Mouse (Mus musculus): ENCODE measurements at regions not wholly inside any gene's neighbourhood (a gene's known extent, or its start where the extent isn't known, plus 50 kb on each side); places are given as distances from the start of the nearest gene placed in this dataset.

DNA sequence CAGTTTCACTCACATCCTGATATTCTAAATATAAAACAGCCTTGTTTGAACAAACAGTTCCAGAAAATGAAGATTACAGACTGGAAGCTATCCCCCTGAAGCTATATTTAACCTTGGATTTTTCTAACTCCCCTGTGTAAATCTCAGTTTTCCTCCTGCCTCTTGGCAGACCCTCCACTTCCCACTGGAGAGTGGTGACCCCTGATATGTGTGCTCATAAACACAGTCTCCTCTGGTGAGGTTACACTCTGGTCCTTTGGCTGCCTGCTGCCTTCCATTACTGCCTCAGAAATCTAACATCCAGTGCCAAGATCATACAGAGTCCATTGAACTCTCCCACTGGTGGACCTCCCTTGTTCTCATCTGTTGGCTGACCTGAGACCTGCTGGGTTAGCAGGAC lies 610.8 kb downstream of the Hs3st4 start:
- no peaks in the 10 kb centered on the region for H3K36me3 ChIP-seq
- H3K27ac ChIP-seq: no peak overlapping the region
- no peaks in the 10 kb centered on the region for H3K9me3 ChIP-seq

DNA sequence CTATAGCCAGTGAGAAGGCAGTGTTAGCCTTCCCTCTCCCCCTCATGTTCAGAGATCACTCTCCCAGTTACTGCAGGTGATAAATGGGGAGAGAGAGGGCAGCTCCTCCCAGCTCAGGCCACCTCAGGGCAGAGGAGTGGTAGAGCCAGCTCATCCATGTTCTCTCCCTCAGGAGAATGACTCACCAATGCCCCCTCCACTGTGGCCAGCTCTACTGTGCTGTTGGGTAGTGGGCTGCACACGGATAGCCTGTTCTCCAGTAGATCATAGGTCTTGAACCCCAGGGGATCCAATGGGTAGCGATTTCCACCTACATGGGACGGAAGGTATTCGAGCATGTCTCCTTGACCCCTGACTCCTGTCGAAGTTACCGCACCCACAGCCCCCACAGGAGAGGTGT lies 618.1 kb downstream of the Hs3st4 start:
- WGBS: 91% methylated on average over 6 of the region's 6 CpGs
- ATAC-seq: no peak
- H3K4me3 ChIP-seq (replicated peaks): no peak overlapping the region

More for the DNA sequence above, 610.8 kb downstream of the Hs3st4 start:
- Histone ChIP-seq H3K4me1 (replicated peaks) (no peaks in the 10 kb centered on the region), H3K4me2 (replicated peaks) (no peak overlapping the region), H3K9ac (replicated peaks) (no peak overlapping the region), H3K4me3 (replicated peaks) (no peak overlapping the region), H3K27me3 (no peaks in the 10 kb centered on the region)
- ATAC-seq: no peak

DNA sequence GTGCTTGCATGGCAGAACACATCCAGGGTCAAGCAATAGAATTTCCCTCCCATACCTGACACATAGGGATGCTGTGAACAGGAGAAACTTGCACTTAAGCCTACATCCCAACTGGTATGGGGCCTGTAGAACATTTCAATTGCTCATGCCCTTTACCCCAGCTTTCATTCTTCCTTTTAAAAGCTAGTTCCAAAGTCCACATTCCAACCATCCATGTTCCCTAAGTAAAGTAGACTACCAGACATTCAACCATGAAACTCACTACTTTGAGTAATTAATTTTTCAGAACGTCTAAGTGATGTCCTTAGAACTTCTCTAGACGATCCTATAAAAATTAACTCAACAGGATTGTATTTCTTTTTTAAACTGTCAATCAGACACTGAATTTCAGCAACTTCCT lies 621.9 kb downstream of the Hs3st4 start:
- Histone ChIP-seq H3K4me3 (replicated peaks) (no peak overlapping the region), H3K4me1 (replicated peaks) (no peaks in the 10 kb centered on the region), H3K27me3 (no peaks in the 10 kb centered on the region), H3K9me3 (no peaks in the 10 kb centered on the region), H3K36me3 (no peaks in the 10 kb centered on the region), H3K9ac (replicated peaks) (no peak overlapping the region), H3K4me2 (replicated peaks) (no peak overlapping the region), H3K27ac (no peak overlapping the region)
- WGBS: 83% methylated on average over 2 of the region's 2 CpGs
- no peak for ATAC-seq

More for the DNA sequence above, 618.1 kb downstream of the Hs3st4 start:
- no peaks in the 10 kb centered on the region for H3K9me3 ChIP-seq
- H3K9ac ChIP-seq (replicated peaks): no peak overlapping the region
- H3K4me1 ChIP-seq (replicated peaks): no peaks in the 10 kb centered on the region
- H3K4me2 ChIP-seq (replicated peaks): no peak overlapping the region
- H3K36me3 ChIP-seq: no peaks in the 10 kb centered on the region
- no peak overlapping the region for H3K27ac ChIP-seq
- no peaks in the 10 kb centered on the region for H3K27me3 ChIP-seq

DNA sequence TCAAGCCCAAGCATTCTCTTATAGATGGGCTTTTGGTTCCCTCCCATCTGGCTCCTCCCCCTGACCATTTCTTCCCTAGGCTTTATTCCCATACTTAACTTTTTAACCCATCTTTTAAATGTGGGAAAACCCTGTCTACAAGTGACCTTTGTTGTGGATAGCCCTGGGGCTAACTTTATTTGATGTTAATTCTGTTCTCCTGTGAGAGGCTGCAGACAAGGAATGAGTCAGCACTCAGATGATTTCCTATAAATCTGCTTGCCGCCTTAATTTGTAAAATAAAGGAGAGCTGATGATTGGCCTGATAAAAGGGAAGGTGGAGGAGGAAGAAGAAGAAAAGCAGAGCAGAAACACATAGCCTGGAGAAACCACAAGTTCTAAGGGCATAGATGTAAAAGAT lies 623.3 kb downstream of the Hs3st4 start:
- Histone ChIP-seq H3K4me3 (replicated peaks) (no peak overlapping the region), H3K36me3 (no peaks in the 10 kb centered on the region), H3K9me3 (no peaks in the 10 kb centered on the region), H3K27ac (no peak overlapping the region), H3K4me1 (replicated peaks) (no peaks in the 10 kb centered on the region), H3K4me2 (replicated peaks) (no peak overlapping the region), H3K9ac (replicated peaks) (no peak overlapping the region), H3K27me3 (no peaks in the 10 kb centered on the region)
- no peak for ATAC-seq
- WGBS: 80% methylated on average over 1 of the region's 1 CpGs

DNA sequence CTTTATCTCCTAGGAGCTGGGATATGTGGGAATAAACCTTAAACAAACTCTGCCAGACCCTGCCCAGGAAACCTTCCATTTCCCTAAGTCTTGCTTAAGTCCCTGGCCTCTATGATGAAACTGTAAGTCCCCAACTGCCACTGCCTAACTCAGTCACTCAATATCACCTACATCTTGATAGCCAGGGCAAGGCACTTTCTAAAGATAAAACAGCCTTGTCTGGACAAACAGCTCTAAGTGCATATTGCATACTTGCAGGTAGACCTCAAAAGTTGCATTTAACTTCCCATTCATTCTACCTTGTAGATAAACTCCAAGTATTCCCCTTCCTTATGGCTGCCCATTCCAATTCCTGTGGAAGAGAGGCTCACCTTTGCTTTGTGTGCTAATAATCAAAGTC lies 624.4 kb downstream of the Hs3st4 start:
- Histone ChIP-seq H3K4me3 (replicated peaks) (no peak overlapping the region), H3K27me3 (no peaks in the 10 kb centered on the region), H3K9ac (replicated peaks) (no peak overlapping the region), H3K27ac (no peak overlapping the region), H3K4me1 (replicated peaks) (no peaks in the 10 kb centered on the region), H3K9me3 (no peaks in the 10 kb centered on the region), H3K4me2 (replicated peaks) (no peak overlapping the region), H3K36me3 (no peaks in the 10 kb centered on the region)
- no peak for ATAC-seq

DNA sequence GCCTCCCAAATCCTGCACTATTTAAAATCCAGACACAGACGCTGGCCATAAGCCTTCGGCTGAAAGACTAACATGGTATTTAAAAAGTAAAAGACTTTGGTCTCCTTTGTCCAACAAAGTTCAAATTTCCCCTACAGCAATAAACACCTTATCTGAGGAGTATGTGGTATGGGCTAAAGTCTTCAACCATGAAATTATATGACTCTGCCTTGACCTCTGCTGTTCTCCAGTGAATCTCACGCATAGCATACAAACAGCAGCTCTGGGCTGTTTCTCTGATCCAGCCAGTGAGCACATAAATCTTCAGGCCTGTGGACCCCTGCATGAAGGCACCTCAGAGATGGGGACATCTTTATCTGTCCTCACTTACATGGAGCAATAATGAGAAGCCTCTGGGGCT lies 627.8 kb downstream of the Hs3st4 start:
- WGBS: 92% methylated on average over 3 of the region's 3 CpGs
- H3K27me3 ChIP-seq: no peaks in the 10 kb centered on the region
- no peak for ATAC-seq
- H3K4me2 ChIP-seq (replicated peaks): no peak overlapping the region
- no peaks in the 10 kb centered on the region for H3K9me3 ChIP-seq
- H3K4me3 ChIP-seq (replicated peaks): no peak overlapping the region
- no peak overlapping the region for H3K9ac ChIP-seq (replicated peaks)
- no peaks in the 10 kb centered on the region for H3K36me3 ChIP-seq
- H3K4me1 ChIP-seq (replicated peaks): no peaks in the 10 kb centered on the region
- no peak overlapping the region for H3K27ac ChIP-seq

DNA sequence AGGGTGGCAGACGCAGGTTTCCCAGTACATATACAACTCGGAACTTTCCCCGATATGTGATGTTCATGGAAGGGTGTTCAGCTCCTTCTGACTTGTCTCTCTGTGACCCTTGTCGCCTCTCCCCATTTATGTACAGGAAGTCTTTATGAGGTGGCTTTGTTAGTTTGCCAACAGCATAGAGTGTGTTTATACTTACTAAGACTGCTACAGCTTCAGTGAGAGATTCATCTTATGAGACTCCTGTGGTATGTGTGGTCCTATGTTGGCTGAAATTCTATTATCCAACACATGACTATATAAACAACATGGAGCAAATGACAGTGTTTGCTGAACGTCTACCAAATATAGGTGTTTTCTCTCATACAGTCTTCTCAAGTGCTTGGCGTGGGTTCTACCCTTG lies 664.5 kb downstream of the Hs3st4 start:
- no peak for ATAC-seq
- Histone ChIP-seq H3K9me3 (no peaks in the 10 kb centered on the region), H3K27ac (no peak overlapping the region), H3K27me3 (no peaks in the 10 kb centered on the region), H3K36me3 (no peaks in the 10 kb centered on the region), H3K9ac (replicated peaks) (no peak overlapping the region), H3K4me1 (replicated peaks) (peaks cover 4% of the 10 kb centered on the region; the same call in 1 of the 2 replicates), H3K4me3 (replicated peaks) (no peak overlapping the region), H3K4me2 (replicated peaks) (no peak overlapping the region)
- WGBS: 92% methylated on average over 6 of the region's 6 CpGs

DNA sequence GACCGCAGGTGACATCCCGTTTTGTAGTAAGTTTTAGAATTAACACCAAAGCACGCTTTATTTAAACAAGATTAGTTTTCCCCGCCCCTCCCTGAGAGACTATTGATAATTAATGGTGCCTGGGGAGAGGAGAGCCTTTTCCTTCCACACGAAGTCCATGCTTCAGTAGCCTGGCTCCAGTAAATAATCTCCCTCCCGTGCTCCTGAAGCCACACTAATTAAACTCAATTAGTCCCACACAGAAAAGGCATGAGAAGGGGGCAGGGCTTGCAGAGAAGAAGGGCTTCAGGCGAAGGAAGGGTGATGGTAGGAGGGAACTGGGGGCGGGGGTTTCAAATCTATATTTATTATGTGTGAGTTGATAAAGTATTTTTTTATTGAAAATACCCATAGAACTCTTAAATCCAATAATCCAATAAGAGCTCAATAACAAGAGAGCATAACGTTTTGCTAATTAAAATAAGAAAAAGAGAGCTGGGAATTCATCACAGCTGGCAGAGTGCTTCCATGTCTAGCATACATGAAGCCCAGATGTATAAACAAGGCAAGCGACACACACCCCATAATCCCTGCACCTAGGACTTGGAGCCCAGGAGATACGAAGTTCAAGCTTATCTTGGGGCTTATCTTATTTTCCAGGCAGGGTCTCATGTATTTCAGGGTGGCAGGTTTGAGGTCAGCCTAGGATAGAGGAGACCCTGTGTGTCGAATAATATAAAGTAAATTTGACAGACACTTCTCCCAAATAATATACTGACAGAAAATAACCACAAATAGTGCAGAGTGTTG lies 684.7 kb downstream of the Hs3st4 start:
- no peak overlapping the region for H3K4me2 ChIP-seq (replicated peaks)
- H3K4me1 ChIP-seq (replicated peaks): peaks cover 14% of the 10 kb centered on the region; the same call in 1 of the 2 replicates
- peak; percentile 56; the same call in 1 of the 2 replicates for ATAC-seq
- no peak overlapping the region for H3K9ac ChIP-seq (replicated peaks)
- H3K36me3 ChIP-seq: no peaks in the 10 kb centered on the region
- no peaks in the 10 kb centered on the region for H3K9me3 ChIP-seq
- H3K4me3 ChIP-seq (replicated peaks): no peak overlapping the region
- no peaks in the 10 kb centered on the region for H3K27me3 ChIP-seq
- 19% methylated on average over 12 of the region's 12 CpGs for WGBS
- no peak overlapping the region for H3K27ac ChIP-seq

DNA sequence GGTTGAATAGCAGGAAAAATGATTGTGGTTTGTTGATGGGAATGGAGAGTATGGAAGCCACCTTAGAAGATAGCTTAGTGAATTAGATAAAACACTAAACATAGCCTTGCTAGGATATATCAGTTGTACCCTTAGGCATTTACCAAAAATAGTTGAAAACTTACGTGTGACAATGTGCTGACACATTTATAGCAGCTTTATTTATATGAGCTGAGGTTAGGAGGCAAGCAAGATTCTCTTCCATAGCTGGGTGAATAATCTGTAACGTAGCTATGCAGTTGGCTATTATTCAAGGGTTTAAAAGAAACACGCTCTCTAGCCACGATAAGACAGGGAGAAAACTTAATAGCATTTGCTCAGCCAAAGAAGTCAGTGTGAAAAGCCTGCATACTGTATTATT lies 685.4 kb downstream of the Hs3st4 start:
- Histone ChIP-seq H3K4me3 (replicated peaks) (no peak overlapping the region), H3K27me3 (no peaks in the 10 kb centered on the region), H3K4me2 (replicated peaks) (no peak overlapping the region), H3K9ac (replicated peaks) (no peak overlapping the region), H3K9me3 (no peaks in the 10 kb centered on the region), H3K4me1 (replicated peaks) (peaks cover 14% of the 10 kb centered on the region; the same call in 1 of the 2 replicates), H3K36me3 (no peaks in the 10 kb centered on the region), H3K27ac (no peak overlapping the region)
- no peak for ATAC-seq
- 43% methylated on average over 4 of the region's 4 CpGs for WGBS

DNA sequence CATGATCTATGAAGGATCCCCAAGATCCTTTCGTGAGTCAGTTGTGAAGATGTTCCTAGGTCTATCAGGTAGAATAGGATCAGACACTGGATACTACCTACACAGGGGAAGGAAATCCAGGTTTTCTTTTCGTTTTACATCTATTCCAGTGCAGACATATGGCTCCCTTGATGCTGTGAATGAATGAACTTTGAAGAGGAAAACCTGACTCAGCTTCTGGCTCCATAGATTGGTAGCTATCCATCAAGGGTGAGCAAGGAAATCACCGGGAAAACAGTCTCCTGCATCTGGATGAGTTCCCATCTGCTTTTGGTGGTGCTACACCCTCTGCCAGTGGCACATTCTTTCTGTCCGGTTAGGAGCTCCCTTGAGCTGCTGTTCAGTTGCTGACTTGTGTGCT lies 687.8 kb downstream of the Hs3st4 start:
- Histone ChIP-seq H3K9me3 (no peaks in the 10 kb centered on the region), H3K4me3 (replicated peaks) (no peak overlapping the region), H3K4me2 (replicated peaks) (no peak overlapping the region), H3K27ac (no peak overlapping the region), H3K27me3 (no peaks in the 10 kb centered on the region), H3K9ac (replicated peaks) (no peak overlapping the region), H3K4me1 (replicated peaks) (peaks cover 14% of the 10 kb centered on the region; the same call in 1 of the 2 replicates), H3K36me3 (no peaks in the 10 kb centered on the region)
- ATAC-seq: no peak
- WGBS: 84% methylated on average over 4 of the region's 4 CpGs

DNA sequence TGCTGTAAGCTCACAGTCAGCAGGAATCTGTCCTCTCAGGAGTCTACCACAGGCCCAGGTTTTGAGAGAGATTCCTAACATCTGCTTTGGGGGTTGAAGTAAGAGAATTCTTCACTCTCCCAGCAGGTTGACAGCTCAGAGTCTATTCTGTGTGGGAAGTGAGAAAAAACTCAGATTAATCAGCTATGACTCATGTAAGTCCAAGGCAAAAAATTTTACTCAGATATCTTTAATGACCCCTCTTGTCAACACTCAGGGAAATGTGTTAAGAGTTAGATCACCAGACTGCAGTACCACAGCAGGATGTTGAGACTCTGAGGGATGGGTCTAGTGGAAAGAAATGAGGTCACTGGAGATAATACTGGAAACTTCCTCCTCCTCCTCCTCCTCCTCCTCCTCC lies 688.4 kb downstream of the Hs3st4 start:
- no peaks in the 10 kb centered on the region for H3K36me3 ChIP-seq
- H3K4me2 ChIP-seq (replicated peaks): no peak overlapping the region
- peaks cover 14% of the 10 kb centered on the region; the same call in 1 of the 2 replicates for H3K4me1 ChIP-seq (replicated peaks)
- no peak for ATAC-seq
- H3K27me3 ChIP-seq: no peaks in the 10 kb centered on the region
- no peak overlapping the region for H3K27ac ChIP-seq
- H3K4me3 ChIP-seq (replicated peaks): no peak overlapping the region
- no peak overlapping the region for H3K9ac ChIP-seq (replicated peaks)
- H3K9me3 ChIP-seq: no peaks in the 10 kb centered on the region

DNA sequence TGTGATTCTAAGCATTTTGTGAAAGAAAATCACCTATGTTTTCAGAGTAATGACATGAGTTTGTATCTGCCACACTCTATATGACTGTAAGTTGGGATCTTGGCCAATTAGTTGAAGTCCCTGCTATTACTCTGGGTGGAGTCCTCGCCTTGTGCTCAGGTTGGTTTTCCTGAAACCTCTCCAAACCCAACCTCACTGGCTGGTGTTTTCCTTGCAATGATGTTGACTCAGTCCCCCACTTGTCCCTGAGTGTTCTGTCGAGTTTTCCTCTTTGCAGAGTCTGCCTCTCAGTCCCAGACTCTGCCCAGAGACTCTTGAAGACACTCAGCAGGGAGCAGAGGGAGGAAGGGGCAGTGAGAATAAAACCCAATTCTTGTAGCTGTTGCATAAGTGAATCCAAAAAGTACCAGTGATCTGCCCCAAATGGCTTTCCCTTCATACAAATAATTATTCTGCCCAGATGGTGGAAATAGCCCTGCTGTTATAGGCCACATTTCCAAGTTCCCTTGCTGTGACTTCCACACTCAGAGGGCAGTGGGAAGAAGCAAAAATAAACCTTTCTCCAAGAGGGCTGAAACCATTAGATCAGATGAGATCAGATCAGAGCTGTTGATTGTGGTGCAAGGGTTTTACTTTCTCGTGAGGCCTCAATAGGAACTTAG lies 694.3 kb downstream of the Hs3st4 start:
- ATAC-seq: no peak
- 56% methylated on average over 3 of the region's 3 CpGs for WGBS
- H3K27me3 ChIP-seq: no peaks in the 10 kb centered on the region
- H3K36me3 ChIP-seq: no peaks in the 10 kb centered on the region
- no peaks in the 10 kb centered on the region for H3K9me3 ChIP-seq
- no peaks in the 10 kb centered on the region for H3K4me1 ChIP-seq (replicated peaks)
- no peak overlapping the region for H3K4me2 ChIP-seq (replicated peaks)
- H3K9ac ChIP-seq (replicated peaks): no peak overlapping the region
- H3K4me3 ChIP-seq (replicated peaks): no peak overlapping the region
- no peak overlapping the region for H3K27ac ChIP-seq

DNA sequence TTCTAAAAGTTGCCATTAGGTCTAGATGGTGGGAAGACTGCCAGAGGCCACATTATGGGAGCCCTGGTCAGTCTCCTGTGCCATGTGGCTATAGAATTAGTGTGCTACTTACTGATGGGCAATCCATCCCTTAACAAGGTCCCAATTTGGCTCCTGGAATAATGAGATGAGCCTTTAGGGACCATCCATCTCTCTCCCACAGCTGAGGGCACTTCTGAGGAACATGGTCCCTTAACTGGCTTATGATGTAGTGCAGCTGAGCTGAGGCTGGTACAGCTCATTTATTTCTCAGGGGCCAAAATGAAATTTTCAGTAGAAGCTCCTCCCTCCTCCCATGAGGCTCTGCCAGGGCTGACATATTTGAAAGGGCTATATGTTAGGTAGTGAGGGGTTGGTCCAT lies 697.9 kb downstream of the Hs3st4 start:
- H3K9ac ChIP-seq (replicated peaks): no peak overlapping the region
- H3K36me3 ChIP-seq: no peaks in the 10 kb centered on the region
- H3K27me3 ChIP-seq: no peaks in the 10 kb centered on the region
- no peaks in the 10 kb centered on the region for H3K4me1 ChIP-seq (replicated peaks)
- ATAC-seq: no peak
- no peak overlapping the region for H3K4me3 ChIP-seq (replicated peaks)
- no peak overlapping the region for H3K4me2 ChIP-seq (replicated peaks)
- no peaks in the 10 kb centered on the region for H3K9me3 ChIP-seq
- no peak overlapping the region for H3K27ac ChIP-seq

Measured in midbrain, embryonic 13.5 days (tissue).